Mouse (Mus musculus): Measurements from ENCODE around the gene Syngr2. TPM values are rescaled to one million over a fixed set of nuclear protein-coding genes. Genes with fewer than 3 reads are reported as not detected.
"Not testable (repeated sequence)": the region's sequence is repeated elsewhere in the genome, so short reads cannot be mapped to it uniquely, and the experiment has no call there.

The Syngr2 gene
- polyA plus RNA-seq, 1 experiment from 2014 or later, result 74.0 TPM

DNA sequence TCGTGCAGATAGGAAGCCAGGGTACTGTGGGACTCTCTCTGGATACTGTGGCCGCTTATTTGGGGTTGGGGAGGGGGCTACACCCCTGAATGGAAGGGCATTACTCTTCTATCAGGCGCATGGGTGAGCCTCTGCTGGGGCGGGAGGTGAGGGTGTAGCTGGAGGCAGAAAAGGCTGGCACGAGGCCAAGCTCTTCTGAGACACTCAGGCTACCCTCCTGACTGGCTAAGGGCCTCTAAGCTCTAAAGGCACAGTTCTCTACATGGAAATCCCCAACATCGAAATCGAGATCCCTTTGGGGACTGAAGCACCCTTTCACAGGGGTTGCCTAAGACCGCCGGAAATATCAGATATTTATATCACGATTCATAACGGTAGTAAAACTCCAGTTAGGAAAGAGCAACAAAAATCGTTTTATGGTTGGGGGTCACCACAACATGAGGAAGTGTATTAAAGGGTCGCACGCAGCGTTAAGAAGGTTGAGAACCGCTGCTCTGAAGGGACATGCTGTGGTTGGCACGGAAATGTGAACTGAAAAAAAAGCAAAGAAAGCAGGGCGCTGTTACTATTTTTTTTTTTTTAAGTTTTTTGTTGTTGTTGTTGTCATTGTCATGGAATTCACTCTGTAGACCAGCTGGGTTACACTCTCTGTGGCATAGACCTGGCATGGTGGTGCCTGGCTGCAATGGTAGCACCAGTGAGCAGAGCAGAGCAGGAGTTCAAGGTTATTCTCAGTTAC, 18.9 kb downstream of the Syngr2 start:
- peaks cover 70% of the 10 kb centered on the region for H3K4me1 ChIP-seq
- peak overlapping the region; percentile 75 for H3K27ac ChIP-seq
- no peak for ATAC-seq (ENCODE audit: insufficient number of reproducible peaks, low FRiP score, low TSS enrichment, low read depth)
- 57% methylated on average over 18 of the region's 18 CpGs for whole genome bisulfite sequencing
- no peaks in the 10 kb centered on the region; the same call in 1 of the 2 replicates for H3K36me3 ChIP-seq
- H3K9ac ChIP-seq, result no peak overlapping the region
- H3K4me2 ChIP-seq, result no peak overlapping the region
- no peak overlapping the region for H3K4me3 ChIP-seq
- H3K27me3 ChIP-seq, result no peaks in the 10 kb centered on the region
- no peaks in the 10 kb centered on the region for H3K9me3 ChIP-seq

DNA sequence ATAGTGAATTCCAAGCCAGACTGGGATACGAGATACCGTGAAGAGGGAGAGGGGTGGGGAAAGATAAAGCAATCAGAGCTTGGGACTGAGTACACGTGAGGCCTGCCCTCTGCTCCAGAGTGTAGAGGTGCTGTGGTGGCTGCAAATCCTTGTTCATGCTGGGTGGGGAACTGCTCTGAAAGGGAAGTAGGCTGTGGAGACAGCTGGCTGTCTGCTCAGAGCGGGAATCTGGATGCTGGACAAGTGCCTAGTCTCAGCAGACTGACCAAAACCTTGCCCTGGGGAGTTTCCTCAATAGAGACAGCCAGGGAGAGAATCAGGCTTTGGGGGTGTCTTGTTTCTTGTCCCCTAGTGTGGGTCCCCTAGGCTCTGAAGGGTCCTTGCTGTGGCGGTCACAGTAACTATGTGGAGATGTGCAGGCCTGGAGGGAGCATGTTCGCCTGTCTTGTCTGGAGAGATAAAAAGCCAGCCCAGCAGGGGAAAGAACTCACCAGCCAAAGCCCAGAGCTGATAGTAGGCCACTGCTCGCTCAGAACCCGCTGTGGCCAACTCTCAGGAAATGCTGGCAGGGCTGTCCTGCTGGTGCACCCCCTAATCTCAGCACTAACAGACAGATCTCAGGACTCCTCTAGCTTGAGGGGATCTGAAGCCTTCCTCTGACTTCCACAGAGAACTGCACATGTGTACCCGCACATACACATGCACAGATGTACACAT, 19.6 kb downstream of the Syngr2 start:
- Histone ChIP-seq H3K4me1 (peaks cover 63% of the 10 kb centered on the region), H3K9ac (no peak overlapping the region), H3K4me3 (no peak overlapping the region), H3K4me2 (no peak overlapping the region), H3K27me3 (no peaks in the 10 kb centered on the region), H3K9me3 (no peaks in the 10 kb centered on the region), H3K36me3 (no peaks in the 10 kb centered on the region), H3K27ac (peak overlapping the region; percentile 75)
- WGBS, result 55% methylated on average over 9 of the region's 9 CpGs
- ATAC-seq (ENCODE audit: insufficient number of reproducible peaks, low FRiP score, low TSS enrichment, low read depth), result no peak

DNA sequence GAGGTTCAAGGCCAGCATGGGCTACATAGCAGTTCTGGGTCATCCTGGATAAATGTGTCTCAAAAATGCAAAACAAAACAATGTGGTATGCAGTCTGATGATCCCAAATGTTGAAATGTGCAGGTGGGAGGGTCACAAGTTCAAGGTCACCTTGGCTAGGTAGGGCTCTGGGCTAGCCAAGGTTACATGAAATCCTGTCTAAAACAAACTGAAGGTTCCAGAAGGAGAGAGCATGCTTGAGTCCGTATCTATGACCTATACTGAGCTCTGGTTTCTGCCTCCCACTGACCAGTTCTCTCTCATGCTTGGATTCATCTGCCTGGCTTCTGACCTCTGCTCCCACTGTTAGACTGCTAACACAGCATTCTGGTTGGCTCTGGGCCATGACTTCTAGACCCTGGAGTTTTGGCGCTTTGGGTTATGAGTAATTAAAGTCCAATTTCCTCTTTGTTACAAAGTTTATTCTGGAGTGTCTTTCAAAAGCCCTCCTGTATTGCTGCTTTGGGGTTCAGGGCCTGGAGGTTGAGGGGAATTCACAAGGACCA, 20.3 kb downstream of the Syngr2 start:
- ATAC-seq (ENCODE audit: insufficient number of reproducible peaks, low FRiP score, low TSS enrichment, low read depth), result no peak
- WGBS, result 60% methylated on average over 2 of the region's 2 CpGs
- H3K9me3 ChIP-seq, result no peaks in the 10 kb centered on the region
- no peak overlapping the region for H3K4me3 ChIP-seq
- H3K27ac ChIP-seq, result peak overlapping the region; percentile 75; the same call in 1 of the 2 replicates
- no peaks in the 10 kb centered on the region for H3K27me3 ChIP-seq
- H3K4me1 ChIP-seq, result peaks cover 57% of the 10 kb centered on the region
- no peak overlapping the region for H3K4me2 ChIP-seq
- H3K36me3 ChIP-seq, result no peaks in the 10 kb centered on the region
- H3K9ac ChIP-seq, result no peak overlapping the region

DNA sequence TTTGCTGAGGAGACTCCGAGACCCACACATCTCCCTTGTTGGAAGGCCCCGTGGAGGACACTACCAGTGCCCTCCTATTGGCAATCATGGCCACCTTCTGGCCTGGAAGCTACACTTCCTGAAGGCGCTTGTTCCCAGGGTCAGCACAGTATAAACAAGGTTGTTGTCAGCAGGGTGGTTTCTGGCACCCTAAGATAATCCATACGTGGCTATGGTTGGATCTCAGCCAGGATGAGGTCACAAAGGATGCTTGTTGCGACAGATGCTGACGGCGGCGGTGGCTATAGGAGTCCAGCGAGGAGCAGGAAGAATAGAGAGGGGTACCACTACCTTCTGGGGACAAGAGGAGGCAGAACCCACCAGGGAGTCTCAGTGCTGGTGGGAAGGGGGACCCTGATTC, 20.9 kb downstream of the Syngr2 start:
- no peak overlapping the region for H3K4me3 ChIP-seq
- peaks cover 51% of the 10 kb centered on the region for H3K4me1 ChIP-seq
- no peak overlapping the region for H3K27ac ChIP-seq
- H3K9me3 ChIP-seq, result no peaks in the 10 kb centered on the region
- no peak overlapping the region for H3K9ac ChIP-seq
- H3K36me3 ChIP-seq, result no peaks in the 10 kb centered on the region
- no peak overlapping the region for H3K4me2 ChIP-seq
- WGBS, result 60% methylated on average over 9 of the region's 9 CpGs
- H3K27me3 ChIP-seq, result no peaks in the 10 kb centered on the region
- ATAC-seq (ENCODE audit: insufficient number of reproducible peaks, low FRiP score, low TSS enrichment, low read depth), result no peak

DNA sequence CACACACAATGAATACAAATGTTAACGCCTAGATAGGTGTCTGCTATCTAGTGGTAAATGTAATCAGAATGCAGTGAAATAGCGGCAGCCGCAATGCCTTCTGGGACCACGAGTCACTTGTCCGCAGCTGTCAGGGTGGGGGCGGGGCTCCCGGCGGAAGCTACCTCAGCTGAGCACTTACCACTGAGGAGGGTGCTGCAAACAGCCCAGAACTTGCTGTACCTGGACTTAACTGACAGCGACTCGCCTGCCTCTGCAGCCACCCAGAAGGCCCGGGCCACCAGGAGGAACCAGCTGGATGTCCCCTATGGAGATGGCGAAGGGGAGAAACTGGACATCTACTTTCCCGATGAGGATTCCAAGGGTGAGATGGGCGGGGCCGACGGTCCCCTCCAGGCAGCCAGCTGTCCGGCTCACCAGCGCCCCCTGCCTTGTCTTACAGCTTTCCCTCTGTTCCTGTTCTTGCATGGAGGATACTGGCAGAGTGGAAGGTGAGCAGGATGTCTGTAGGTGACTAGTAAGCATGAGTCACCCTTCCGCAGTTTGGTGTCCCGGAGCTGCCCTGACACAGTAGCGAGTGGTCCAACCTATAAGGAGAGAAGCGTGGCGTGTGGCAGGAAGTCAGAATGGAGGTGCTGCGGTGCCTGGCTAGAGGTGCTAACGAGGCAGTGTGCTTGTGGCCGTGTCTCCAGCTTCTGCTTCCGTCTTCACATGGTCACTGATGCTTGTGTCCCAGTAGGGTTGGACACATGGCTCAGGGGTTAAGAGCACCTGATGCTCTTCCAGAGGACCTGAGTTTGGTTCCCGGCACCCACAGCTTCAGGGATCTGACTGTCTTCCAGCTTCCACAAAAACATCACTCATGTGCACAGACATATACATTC, 22.9 kb downstream of the Syngr2 start:
- Histone ChIP-seq H3K4me2 (peak overlapping the region; percentile 47), H3K9me3 (no peaks in the 10 kb centered on the region), H3K27me3 (no peaks in the 10 kb centered on the region), H3K9ac (no peak overlapping the region), H3K36me3 (no peaks in the 10 kb centered on the region), H3K4me1 (peaks cover 38% of the 10 kb centered on the region), H3K27ac (no peak overlapping the region), H3K4me3 (peak overlapping the region; percentile 31)
- peak; percentile 9; the same call in 1 of the 2 replicates for ATAC-seq (ENCODE audit: insufficient number of reproducible peaks, low FRiP score, low TSS enrichment, low read depth)
- 17% methylated on average over 28 of the region's 28 CpGs for WGBS

DNA sequence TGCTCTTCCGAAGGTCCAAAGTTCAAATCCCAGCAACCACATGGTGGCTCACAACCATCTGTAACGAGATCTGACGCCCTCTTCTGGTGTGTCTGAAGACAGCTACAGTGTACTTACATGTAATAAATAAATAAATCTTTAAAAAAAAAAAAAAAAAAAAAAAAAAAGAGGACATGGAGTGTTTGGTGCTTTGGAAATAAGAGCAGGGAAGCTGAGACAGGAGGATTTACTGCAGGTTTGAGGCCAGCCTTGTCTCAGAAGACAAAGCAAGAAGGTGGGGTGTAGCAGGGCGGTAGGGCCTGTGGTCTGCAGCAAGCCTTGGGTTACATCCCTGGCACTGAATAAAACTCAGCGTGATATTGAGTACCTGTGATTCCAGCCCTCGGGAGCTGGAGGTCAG, 24.0 kb downstream of the Syngr2 start:
- WGBS, result 90% methylated on average over 5 of the region's 6 CpGs
- not testable (repeated sequence) for H3K36me3 ChIP-seq; H3K27me3 ChIP-seq; H3K27ac ChIP-seq; H3K9ac ChIP-seq; H3K4me3 ChIP-seq; H3K9me3 ChIP-seq; H3K4me2 ChIP-seq; ATAC-seq (ENCODE audit: insufficient number of reproducible peaks, low FRiP score, low TSS enrichment, low read depth)
- H3K4me1 ChIP-seq, result peaks cover 31% of the 10 kb centered on the region

DNA sequence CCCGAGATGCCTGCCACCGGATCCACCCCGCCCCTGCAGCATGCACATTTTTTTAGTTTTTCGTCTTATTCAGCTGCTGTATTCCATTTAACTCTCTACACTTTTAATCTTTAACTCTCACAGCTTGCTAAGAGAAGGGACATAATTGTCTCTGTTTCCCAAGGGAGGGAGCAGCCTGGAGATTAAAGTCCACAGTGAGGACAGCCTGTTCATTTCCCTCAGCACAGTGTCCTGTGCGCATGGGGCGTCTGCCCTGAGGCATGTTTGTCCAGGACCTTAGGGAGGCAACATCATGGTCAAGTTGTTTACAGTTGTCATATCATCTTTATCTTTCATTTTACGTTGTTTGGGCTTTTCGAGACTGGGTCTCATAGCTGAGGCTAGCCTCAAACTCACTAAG, 24.6 kb downstream of the Syngr2 start:
- no peak overlapping the region for H3K27ac ChIP-seq
- 92% methylated on average over 8 of the region's 8 CpGs for WGBS
- H3K4me1 ChIP-seq, result peaks cover 29% of the 10 kb centered on the region
- no peaks in the 10 kb centered on the region for H3K36me3 ChIP-seq
- no peak overlapping the region for H3K9ac ChIP-seq
- H3K4me3 ChIP-seq, result no peak overlapping the region
- no peak for ATAC-seq (ENCODE audit: insufficient number of reproducible peaks, low FRiP score, low TSS enrichment, low read depth)
- no peaks in the 10 kb centered on the region for H3K9me3 ChIP-seq
- H3K27me3 ChIP-seq, result no peaks in the 10 kb centered on the region
- no peak overlapping the region for H3K4me2 ChIP-seq

DNA sequence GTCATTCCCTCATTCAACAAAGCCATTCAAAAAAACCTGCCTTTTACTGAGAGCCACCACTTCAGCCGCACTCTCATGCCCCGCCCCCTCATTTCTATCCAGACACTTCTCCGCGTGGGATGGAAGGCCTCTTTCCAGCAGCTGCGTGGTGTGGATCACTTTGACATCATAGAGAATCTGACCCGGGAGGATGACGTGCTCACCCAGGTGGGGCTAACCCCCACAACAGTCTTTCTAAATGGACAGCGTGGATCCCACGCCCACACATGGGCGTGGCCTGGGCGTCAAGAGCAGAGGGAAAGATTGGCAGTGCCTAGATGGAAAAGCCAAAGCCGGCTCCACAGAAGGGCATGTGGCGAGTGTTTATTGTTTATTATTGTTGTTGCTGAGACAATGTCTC, 26.8 kb downstream of the Syngr2 start:
- no peaks in the 10 kb centered on the region for H3K27me3 ChIP-seq

DNA sequence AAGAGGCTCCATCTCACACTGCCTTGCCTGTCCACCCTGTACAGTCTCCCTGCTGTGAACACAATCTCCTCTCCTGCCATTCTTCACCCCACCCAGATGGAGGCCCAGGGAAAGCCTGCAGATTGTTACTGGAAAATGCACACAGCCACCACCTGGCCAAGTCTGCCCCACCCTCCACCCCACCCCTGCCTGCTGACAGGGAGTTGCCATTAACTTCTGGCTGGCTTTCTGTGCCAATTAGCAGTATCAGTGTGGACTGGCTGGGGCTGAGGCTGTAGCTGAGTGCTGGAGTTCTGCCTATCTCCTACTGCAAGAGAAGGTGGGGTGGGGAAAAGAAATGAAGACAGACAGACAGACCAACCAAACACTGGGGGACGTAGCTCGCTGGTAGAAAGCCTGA, 29.1 kb downstream of the Syngr2 start:
- Histone ChIP-seq H3K4me3 (no peak overlapping the region), H3K9ac (no peak overlapping the region), H3K4me1 (peaks cover 11% of the 10 kb centered on the region), H3K27ac (peak overlapping the region; percentile 50; the same call in 1 of the 2 replicates), H3K4me2 (no peak overlapping the region), H3K27me3 (no peaks in the 10 kb centered on the region), H3K36me3 (no peaks in the 10 kb centered on the region), H3K9me3 (no peaks in the 10 kb centered on the region)
- 61% methylated on average over 2 of the region's 2 CpGs for WGBS
- ATAC-seq (ENCODE audit: insufficient number of reproducible peaks, low FRiP score, low TSS enrichment, low read depth), result 0 out of 2 replicates have a peak, but pooled peaks have one; percentile 31

More for the DNA sequence above, 26.8 kb downstream of the Syngr2 start:
- Histone ChIP-seq H3K9ac (no peak overlapping the region), H3K4me1 (peaks cover 20% of the 10 kb centered on the region), H3K36me3 (no peaks in the 10 kb centered on the region), H3K4me3 (0 out of 2 replicates have a peak overlapping the region, but pooled peaks have one; percentile 4), H3K27ac (no peak overlapping the region), H3K9me3 (no peaks in the 10 kb centered on the region), H3K4me2 (no peak overlapping the region)
- WGBS, result 24% methylated on average over 13 of the region's 13 CpGs
- ATAC-seq (ENCODE audit: insufficient number of reproducible peaks, low FRiP score, low TSS enrichment, low read depth), result no peak

DNA sequence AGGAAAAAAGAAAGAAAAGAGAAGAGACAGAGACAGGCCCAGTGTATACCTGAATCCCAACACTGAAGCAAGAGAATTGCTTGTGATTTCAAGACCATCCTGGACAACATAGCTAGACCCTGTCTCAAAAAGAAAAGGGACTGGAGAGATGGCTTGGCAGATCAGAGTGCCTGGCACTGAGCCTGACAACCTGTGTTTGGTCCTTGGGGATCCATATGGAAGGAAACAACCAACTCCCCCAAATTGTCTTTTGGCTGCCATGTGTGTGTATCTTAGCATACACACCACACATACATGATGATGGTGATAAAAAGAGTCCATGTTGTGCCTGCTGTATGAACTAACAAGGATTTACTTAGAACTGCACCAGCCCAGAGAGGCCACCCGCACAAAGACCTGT, 29.6 kb downstream of the Syngr2 start:
- peak overlapping the region; percentile 50; the same call in 1 of the 2 replicates for H3K27ac ChIP-seq
- ATAC-seq (ENCODE audit: insufficient number of reproducible peaks, low FRiP score, low TSS enrichment, low read depth), result no peak
- H3K4me1 ChIP-seq, result peaks cover 11% of the 10 kb centered on the region
- H3K27me3 ChIP-seq, result no peaks in the 10 kb centered on the region
- no peak overlapping the region for H3K9ac ChIP-seq
- H3K4me3 ChIP-seq, result no peak overlapping the region
- no peaks in the 10 kb centered on the region for H3K9me3 ChIP-seq
- no peak overlapping the region for H3K4me2 ChIP-seq
- no peaks in the 10 kb centered on the region for H3K36me3 ChIP-seq
- WGBS, result 85% methylated on average over 1 of the region's 1 CpGs

DNA sequence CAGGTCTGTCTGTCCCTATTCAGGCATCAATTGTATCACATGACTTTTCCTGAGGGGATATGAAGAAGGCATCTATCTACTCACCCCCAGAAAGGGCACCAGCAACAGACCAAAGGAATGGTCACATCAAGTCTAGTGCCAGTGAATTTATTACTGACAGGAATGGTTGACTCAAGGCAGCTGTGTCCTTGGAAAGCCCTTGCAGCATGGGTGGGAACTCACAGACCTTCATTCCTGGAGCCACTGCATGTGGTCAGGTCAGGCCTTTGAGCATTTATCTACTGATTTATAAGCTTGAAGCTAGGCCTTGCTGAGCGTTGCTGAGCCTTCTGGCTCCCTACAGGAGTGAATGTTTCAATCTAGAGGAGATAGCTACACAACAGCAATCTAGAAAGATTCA, 31.4 kb downstream of the Syngr2 start:
- H3K36me3 ChIP-seq, result no peaks in the 10 kb centered on the region
- WGBS, result 39% methylated on average over 1 of the region's 1 CpGs
- H3K4me2 ChIP-seq, result no peak overlapping the region
- H3K27ac ChIP-seq, result no peak overlapping the region
- peaks cover 11% of the 10 kb centered on the region for H3K4me1 ChIP-seq
- H3K27me3 ChIP-seq, result no peaks in the 10 kb centered on the region
- H3K9me3 ChIP-seq, result no peaks in the 10 kb centered on the region
- ATAC-seq (ENCODE audit: insufficient number of reproducible peaks, low FRiP score, low TSS enrichment, low read depth), result no peak
- no peak overlapping the region for H3K4me3 ChIP-seq
- H3K9ac ChIP-seq, result no peak overlapping the region
